11 mouse cellular contexts compared by ENCODE assay signal in genomic region chrX:143666991-143667390, GRCm38 (mm10).
DNase-seq lines count a peak whose midpoint lies in the region; ATAC-seq and TF ChIP-seq lines count a peak whose summit lies in the region.
"Had no signal": no experiment of that assay in that cellular context is flagged by ENCODE, and none has a peak within 500 bp of the region (broad histone marks: within the 10 kb centered on the region; RNA-seq: fewer than 3 reads in every experiment).

No protein-coding gene starts in this region.

- DNase-seq in 3T3-L1 (ENCODE audit: low read depth, low spot score): peak; percentile 37
- peak; percentile 28 for DNase-seq in R1 (ENCODE audit: low read depth, low spot score)
- peak; percentile 0 for DNase-seq in lung, postnatal 14 days
- DNase-seq in gastrocnemius, adult 18-20 months (ENCODE audit: low spot score): no peak
- DNase-seq in gastrocnemius, postnatal 4 days (ENCODE audit: low spot score in 2 of 2): no peak

- no peak overlapping the region for H3K27ac ChIP-seq in intestine, postnatal 0 days (ENCODE audit: low read depth, low read length)
- no peak overlapping the region for H3K27ac ChIP-seq in intestine, embryonic 15.5 days
- H3K27ac ChIP-seq: embryonic facial prominence, embryonic 15.5 days; macrophage; stomach, embryonic 15.5 days had no signal

- H3K9me3 ChIP-seq in intestine, postnatal 0 days (ENCODE audit: control insufficient read depth): no peaks in the 10 kb centered on the region
- H3K9me3 ChIP-seq in intestine, embryonic 15.5 days: no peaks in the 10 kb centered on the region
- H3K9me3 ChIP-seq: embryonic facial prominence, embryonic 15.5 days; stomach, embryonic 15.5 days had no signal

- H3K4me3 ChIP-seq in intestine, postnatal 0 days (ENCODE audit: low read depth, low read length): no peak overlapping the region
- no peak overlapping the region for H3K4me3 ChIP-seq in intestine, embryonic 15.5 days (replicated peaks)
- H3K4me3 ChIP-seq: embryonic facial prominence, embryonic 15.5 days; stomach, embryonic 15.5 days had no signal

- no peaks in the 10 kb centered on the region for H3K36me3 ChIP-seq in intestine, postnatal 0 days (ENCODE audit: control insufficient read depth, insufficient read depth)
- H3K36me3 ChIP-seq in intestine, embryonic 15.5 days: no peaks in the 10 kb centered on the region
- H3K36me3 ChIP-seq: embryonic facial prominence, embryonic 15.5 days; stomach, embryonic 15.5 days had no signal

- H3K4me1 ChIP-seq in intestine, postnatal 0 days (replicated peaks; ENCODE audit: control insufficient read depth, insufficient read depth, low read length): no peaks in the 10 kb centered on the region
- H3K4me1 ChIP-seq in intestine, embryonic 15.5 days (replicated peaks): no peaks in the 10 kb centered on the region
- H3K4me1 ChIP-seq: embryonic facial prominence, embryonic 15.5 days; stomach, embryonic 15.5 days had no signal

- no peak overlapping the region for H3K4me2 ChIP-seq in intestine, postnatal 0 days (replicated peaks; ENCODE audit: low read depth)
- no peak overlapping the region for H3K4me2 ChIP-seq in intestine, embryonic 15.5 days (replicated peaks)
- H3K4me2 ChIP-seq: embryonic facial prominence, embryonic 15.5 days; stomach, embryonic 15.5 days had no signal

- TF ChIP-seq CTCF in intestine, postnatal 0 days (IDR thresholded peaks at IDR 0.05; ENCODE audit: low read depth): peak; percentile 27; the same call in 1 of the 2 replicates

- no peak for ATAC-seq in intestine, postnatal 0 days
- no peak for ATAC-seq in intestine, embryonic 15.5 days
- ATAC-seq in CD4-positive, CD25-positive, alpha-beta regulatory T cell, adult 4 months: no peak

- no peaks in the 10 kb centered on the region for H3K27me3 ChIP-seq in intestine, postnatal 0 days (replicated peaks; ENCODE audit: control insufficient read depth, insufficient read depth, low read length)
- H3K27me3 ChIP-seq in intestine, embryonic 15.5 days (replicated peaks): peaks cover 5% of the 10 kb centered on the region; the same call in 1 of the 2 replicates
- H3K27me3 ChIP-seq: embryonic facial prominence, embryonic 15.5 days; stomach, embryonic 15.5 days had no signal

- H3K9ac ChIP-seq in intestine, postnatal 0 days (ENCODE audit: low read depth, low read length): no peak overlapping the region
- H3K9ac ChIP-seq in intestine, embryonic 15.5 days: no peak overlapping the region
- H3K9ac ChIP-seq: embryonic facial prominence, embryonic 15.5 days; stomach, embryonic 15.5 days had no signal

- 37% methylated on average over 4 of the region's 4 CpGs for WGBS in intestine, postnatal 0 days
- 41% methylated on average over 4 of the region's 4 CpGs for WGBS in intestine, embryonic 15.5 days

Comparison
In these comparisons a context has a peak if more than half of its experiments do, and no peak if none do; other contexts are left out.
1. DNase-seq: peak in 3T3-L1 (single experiment), R1 (single experiment) and lung, postnatal 14 days (single experiment); none in gastrocnemius, adult 18-20 months (single experiment) and gastrocnemius, postnatal 4 days (0 of 2).